Mouse (Mus musculus) embryonic facial prominence, embryonic 11.5 days (tissue): ENCODE results near the gene Exosc9. TPM values are rescaled to one million over a fixed set of nuclear protein-coding genes. Genes with fewer than 3 reads are reported as not detected.

Experiments used
- ATAC-seq: fragments of 200-750 bp; cut with Nextera tagmentation; replicated peaks from 2 replicates; pipeline ENCODE4 v1.8.0; 2017; ENCODE audit warnings: low read depth; ENCODE audit not compliant: insufficient number of reproducible peaks, low FRiP score, low TSS enrichment
- DNase-seq: peaks from one replicate; pipeline ENCODE4 v3.0.0-alpha.2; 2015; ENCODE audit warnings: low spot score
- H3K27ac ChIP-seq: fragments of 300-500 bp; sonication (generic); replicated peaks from 2 replicates; pipeline ENCODE4 v1.5.1; 2014; ENCODE audit warnings: mild to moderate bottlenecking, low read depth, low read length, control low read depth
- H3K27me3 ChIP-seq: fragments of 300-500 bp; sonication (generic); 2 replicates; pipeline ENCODE4 v1.6.1; 2014; ENCODE audit warnings: mild to moderate bottlenecking, low read length, moderate library complexity, mixed read lengths; ENCODE audit not compliant: control insufficient read depth, insufficient read depth
- H3K36me3 ChIP-seq: fragments of 300-500 bp; sonication (generic); replicated peaks from 2 replicates; pipeline ENCODE4 v1.6.1; 2014; ENCODE audit warnings: low read depth, mild to moderate bottlenecking, low read length, moderate library complexity, mixed read lengths; ENCODE audit not compliant: control insufficient read depth, insufficient read depth
- H3K4me1 ChIP-seq: fragments of 300-500 bp; sonication (generic); 2 replicates; pipeline ENCODE4 v1.6.1; 2014; ENCODE audit warnings: low read length, mixed read lengths; ENCODE audit not compliant: control insufficient read depth, insufficient read depth
- H3K4me2 ChIP-seq: fragments of 300-500 bp; sonication (generic); 2 replicates; pipeline ENCODE4 v1.6.1; 2014; ENCODE audit warnings: low read depth, mild to moderate bottlenecking, control low read depth, low read length, moderate library complexity
- H3K4me3 ChIP-seq: fragments of 300-500 bp; sonication (generic); 2 replicates; pipeline ENCODE4 v1.5.1; 2014; ENCODE audit warnings: low read depth, low read length, control low read depth
- H3K9ac ChIP-seq: fragments of 300-500 bp; sonication (generic); replicated peaks from 2 replicates; pipeline ENCODE4 v1.6.1; 2014; ENCODE audit warnings: mild to moderate bottlenecking, control low read depth, low read length
- H3K9me3 ChIP-seq: fragments of 300-500 bp; sonication (generic); replicated peaks from 2 replicates; pipeline ENCODE4 v1.6.1; 2016; ENCODE audit warnings: mild to moderate bottlenecking, low read length, inconsistent platforms, mixed read lengths; ENCODE audit not compliant: control insufficient read depth
- WGBS: fragments of 180-500 bp; shearing (Covaris S2); extraction: QIAGEN DNeasy Blood & Tissue Kit; methylation state at CpG from one replicate; pipeline ENCODE4 v1.1.7; 2014; 5-methylcytosine and 5-hydroxymethylcytosine counted together
- polyA plus RNA-seq: library from polyadenylated mRNA; unstranded; fragments of >200 nt; fragmentation: Nextera tagmentation; extraction: Ambion mirVana; gene quantifications from 2 replicates; pipeline ENCODE4 v1.2.1, GENCODE M21; 2014

Exosc9 gene
- 89.1 and 90.5 TPM in 2 replicates for polyA plus RNA-seq

- ATAC-seq: peak; percentile 94
- Histone ChIP-seq H3K27me3 (no peaks in the 10 kb centered on the region), H3K9ac (peak within 1 kb of the TSS; percentile 81), H3K4me1 (no peaks in the 10 kb centered on the region), H3K4me3 (peak within 1 kb of the TSS; percentile 86), H3K36me3 (peaks cover 2% of the 10 kb centered on the region; the same call in 1 of the 2 replicates), H3K27ac (0 out of 2 replicates have a peak within 1 kb of the TSS, but pooled peaks have one; percentile 3), H3K4me2 (peak within 1 kb of the TSS; percentile 62), H3K9me3 (no peaks in the 10 kb centered on the region)
- peak; percentile 93 for DNase-seq
- WGBS: under 1% methylated on average over 39 of the region's 39 CpGs
Observed at GRCm38 (mm10) chr3:36552406-36553047, at the start of gene Exosc9. TSS of gene Exosc9 (plus strand) at chr3:36552606.

GRCm38 (mm10) chr3:36505306-36505705 is 47.1 kb upstream of the Exosc9 start:
- DNase-seq (no peak), ATAC-seq (no peak)
- no peaks in the 10 kb centered on the region for H3K4me1 ChIP-seq
- no peak overlapping the region for H3K4me2 ChIP-seq
- no peak overlapping the region for H3K9ac ChIP-seq
- H3K27me3 ChIP-seq: no peaks in the 10 kb centered on the region
- H3K4me3 ChIP-seq: no peak overlapping the region
- 81% methylated on average over 8 of the region's 8 CpGs for WGBS
- no peaks in the 10 kb centered on the region for H3K9me3 ChIP-seq
- H3K27ac ChIP-seq: no peak overlapping the region
- H3K36me3 ChIP-seq: no peaks in the 10 kb centered on the region

- no peak overlapping the region for H3K4me2 ChIP-seq
- no peak overlapping the region for H3K9ac ChIP-seq
- no peaks in the 10 kb centered on the region for H3K27me3 ChIP-seq
- no peaks in the 10 kb centered on the region for H3K4me1 ChIP-seq
- no peak overlapping the region for H3K4me3 ChIP-seq
- no peaks in the 10 kb centered on the region for H3K36me3 ChIP-seq
- ATAC-seq: no peak
- no peak for DNase-seq
- H3K9me3 ChIP-seq: no peaks in the 10 kb centered on the region
- no peak overlapping the region for H3K27ac ChIP-seq
- WGBS: 61% methylated on average over 10 of the region's 10 CpGs
Observed at GRCm38 (mm10) chr3:36505809-36506735, 46.3 kb upstream of the Exosc9 start.

GRCm38 (mm10) chr3:36511491-36511890 is 40.9 kb upstream of the Exosc9 start:
- Histone ChIP-seq H3K27ac (no peak overlapping the region), H3K36me3 (no peaks in the 10 kb centered on the region), H3K9me3 (no peaks in the 10 kb centered on the region), H3K4me3 (no peak overlapping the region), H3K4me1 (no peaks in the 10 kb centered on the region), H3K9ac (no peak overlapping the region), H3K27me3 (no peaks in the 10 kb centered on the region), H3K4me2 (no peak overlapping the region)
- ATAC-seq (no peak), DNase-seq (no peak)
- 83% methylated on average over 6 of the region's 6 CpGs for WGBS

GRCm38 (mm10) chr3:36516196-36516595 is 36.2 kb upstream of the Exosc9 start:
- no peak overlapping the region for H3K4me3 ChIP-seq
- no peak for ATAC-seq
- no peaks in the 10 kb centered on the region for H3K9me3 ChIP-seq
- no peak overlapping the region for H3K27ac ChIP-seq
- H3K9ac ChIP-seq: no peak overlapping the region
- DNase-seq: no peak
- H3K36me3 ChIP-seq: no peaks in the 10 kb centered on the region
- no peaks in the 10 kb centered on the region for H3K4me1 ChIP-seq
- peaks cover 12% of the 10 kb centered on the region for H3K27me3 ChIP-seq
- 83% methylated on average over 9 of the region's 9 CpGs for WGBS
- no peak overlapping the region for H3K4me2 ChIP-seq

GRCm38 (mm10) chr3:36521073-36522060 is 31.0 kb upstream of the Exosc9 start, which contains the start of gene Gm11549:
TSS of gene Gm11549 (minus strand) at chr3:36521813.
- no peak within 1 kb of the TSS for H3K27ac ChIP-seq
- 1% methylated on average over 51 of the region's 51 CpGs for WGBS
- H3K9ac ChIP-seq: peak within 1 kb of the TSS; percentile 48

GRCm38 (mm10) chr3:36522137-36522536 is 30.3 kb upstream of the Exosc9 start:
- Histone ChIP-seq H3K9me3 (no peaks in the 10 kb centered on the region), H3K9ac (no peak overlapping the region), H3K36me3 (no peaks in the 10 kb centered on the region), H3K27me3 (peaks cover 17% of the 10 kb centered on the region), H3K4me3 (no peak overlapping the region), H3K4me1 (no peaks in the 10 kb centered on the region), H3K4me2 (no peak overlapping the region), H3K27ac (no peak overlapping the region)
- DNase-seq (no peak), ATAC-seq (no peak)
- 9% methylated on average over 4 of the region's 4 CpGs for WGBS

More at GRCm38 (mm10) chr3:36521073-36522060, 31.0 kb upstream of the Exosc9 start, which contains the start of gene Gm11549:
- H3K9me3 ChIP-seq: no peaks in the 10 kb centered on the region
- H3K4me1 ChIP-seq: no peaks in the 10 kb centered on the region
- ATAC-seq: 0 out of 2 replicates have a peak, but pooled peaks have one; percentile 14
- H3K27me3 ChIP-seq: peaks cover 17% of the 10 kb centered on the region
- peak; percentile 49 for DNase-seq
- H3K4me3 ChIP-seq: peak within 1 kb of the TSS; percentile 44
- H3K4me2 ChIP-seq: peak within 1 kb of the TSS; percentile 91
- H3K36me3 ChIP-seq: no peaks in the 10 kb centered on the region
